Mouse (Mus musculus): ENCODE results near the gene Mas1. TPM values are rescaled to one million over a fixed set of nuclear protein-coding genes. Genes with fewer than 3 reads are reported as not detected.

The Mas1 gene
- polyA plus RNA-seq (2014; fragmentation: Illumina TruSeq; extraction: RNeasy Lipid Tissue Mini Kit (QIAGEN cat#74804); ENCODE audit: insufficient read depth, low read depth, low replicate concordance): not detected

GRCm38 (mm10) chr17:12868043-12868442 lies at the start of gene Mas1:
TSS of gene Mas1 (minus strand) at chr17:12868143.

GRCm38 (mm10) chr17:12915881-12916583 lies 48.1 kb upstream of the Mas1 start, which contains the start of gene Mrpl18:
TSS of gene Mrpl18 (minus strand) at chr17:12916345.

GRCm38 (mm10) chr17:12915488-12915880 lies 47.5 kb upstream of the Mas1 start, which contains the start of gene Tcp1:
TSS of gene Tcp1 (plus strand) at chr17:12915701.

GRCm38 (mm10) chr17:12909361-12910280 lies 41.7 kb upstream of the Mas1 start, which contains the start of gene Pnldc1:
TSS of gene Pnldc1 (minus strand) at chr17:12910230.

GRCm38 (mm10) chr17:12875734-12876133 lies 7.8 kb upstream of the Mas1 start, which contains the start of gene Mrgprh:
TSS of gene Mrgprh (plus strand) at chr17:12876034.

Other genes with a start within 250 kb of the Mas1 start
- gene Slc22a1, start 192.3 kb downstream of the Mas1 start, polyA plus RNA-seq (2014; fragmentation: Illumina TruSeq; extraction: RNeasy Lipid Tissue Mini Kit (QIAGEN cat#74804); ENCODE audit: insufficient read depth, low read depth, low replicate concordance): 4.9 TPM
- 8.4 TPM for gene Igf2r, start 98.5 kb downstream of the Mas1 start, polyA plus RNA-seq (2014; fragmentation: Illumina TruSeq; extraction: RNeasy Lipid Tissue Mini Kit (QIAGEN cat#74804); ENCODE audit: insufficient read depth, low read depth, low replicate concordance)
- gene Mrgprh, start 7.9 kb upstream of the Mas1 start, polyA plus RNA-seq (2014; fragmentation: Illumina TruSeq; extraction: RNeasy Lipid Tissue Mini Kit (QIAGEN cat#74804); ENCODE audit: insufficient read depth, low read depth, low replicate concordance): not detected
- 0.53 TPM for gene Pnldc1, start 42.1 kb upstream of the Mas1 start, polyA plus RNA-seq (2014; fragmentation: Illumina TruSeq; extraction: RNeasy Lipid Tissue Mini Kit (QIAGEN cat#74804); ENCODE audit: insufficient read depth, low read depth, low replicate concordance)
- gene Tcp1, start 47.6 kb upstream of the Mas1 start, polyA plus RNA-seq (2014; fragmentation: Illumina TruSeq; extraction: RNeasy Lipid Tissue Mini Kit (QIAGEN cat#74804); ENCODE audit: insufficient read depth, low read depth, low replicate concordance): 126 TPM
- gene Mrpl18, start 48.2 kb upstream of the Mas1 start, polyA plus RNA-seq (2014; fragmentation: Illumina TruSeq; extraction: RNeasy Lipid Tissue Mini Kit (QIAGEN cat#74804); ENCODE audit: insufficient read depth, low read depth, low replicate concordance): 36.4 TPM
- gene Acat3, start 72.5 kb upstream of the Mas1 start, polyA plus RNA-seq (2014; fragmentation: Illumina TruSeq; extraction: RNeasy Lipid Tissue Mini Kit (QIAGEN cat#74804); ENCODE audit: insufficient read depth, low read depth, low replicate concordance): 0.56 TPM
- 27.9 TPM for gene Acat2, start 92.6 kb upstream of the Mas1 start, polyA plus RNA-seq (2014; fragmentation: Illumina TruSeq; extraction: RNeasy Lipid Tissue Mini Kit (QIAGEN cat#74804); ENCODE audit: insufficient read depth, low read depth, low replicate concordance)
- 59.6 TPM for gene Wtap, start 126.0 kb upstream of the Mas1 start, polyA plus RNA-seq (2014; fragmentation: Illumina TruSeq; extraction: RNeasy Lipid Tissue Mini Kit (QIAGEN cat#74804); ENCODE audit: insufficient read depth, low read depth, low replicate concordance)
- 95.5 TPM for gene Sod2, start 138.7 kb upstream of the Mas1 start, polyA plus RNA-seq (2014; fragmentation: Illumina TruSeq; extraction: RNeasy Lipid Tissue Mini Kit (QIAGEN cat#74804); ENCODE audit: insufficient read depth, low read depth, low replicate concordance)
- gene Gpr31b, start 184.2 kb upstream of the Mas1 start, polyA plus RNA-seq (2014; fragmentation: Illumina TruSeq; extraction: RNeasy Lipid Tissue Mini Kit (QIAGEN cat#74804); ENCODE audit: insufficient read depth, low read depth, low replicate concordance): not detected
- gene Tcp10b, start 193.0 kb upstream of the Mas1 start, polyA plus RNA-seq (2014; fragmentation: Illumina TruSeq; extraction: RNeasy Lipid Tissue Mini Kit (QIAGEN cat#74804); ENCODE audit: insufficient read depth, low read depth, low replicate concordance): 0.10 TPM

Measured in lung, adult 10 weeks (tissue).